Mouse (Mus musculus): ENCODE data around the gene Slc24a3.

Gene Slc24a3

GRCm38 (mm10) chr2:145562493-145562892 is 394.9 kb downstream of the Slc24a3 start:
- no peak for DNase-seq

- DNase-seq = no peak
Measured at GRCm38 (mm10) chr2:145564596-145564995, 397.0 kb downstream of the Slc24a3 start.

GRCm38 (mm10) chr2:145566904-145567303 is 399.4 kb downstream of the Slc24a3 start:
- DNase-seq = no peak

GRCm38 (mm10) chr2:145571943-145572342 is 404.4 kb downstream of the Slc24a3 start:
- no peak for DNase-seq

GRCm38 (mm10) chr2:145574148-145574547 is 406.6 kb downstream of the Slc24a3 start:
- DNase-seq = no peak

GRCm38 (mm10) chr2:145583103-145583502 is 415.5 kb downstream of the Slc24a3 start:
- no peak for DNase-seq

- DNase-seq = no peak
Measured at GRCm38 (mm10) chr2:145585437-145585836, 417.9 kb downstream of the Slc24a3 start.

GRCm38 (mm10) chr2:145588009-145588737 is 420.6 kb downstream of the Slc24a3 start:
- peak; percentile 12 for DNase-seq

- no peak for DNase-seq
Measured at GRCm38 (mm10) chr2:145591881-145592280, 424.3 kb downstream of the Slc24a3 start.

GRCm38 (mm10) chr2:145593649-145594347 is 426.2 kb downstream of the Slc24a3 start:
- no peak for DNase-seq

- no peak for DNase-seq
Measured at GRCm38 (mm10) chr2:145597866-145598265, 430.3 kb downstream of the Slc24a3 start.

GRCm38 (mm10) chr2:145607844-145608243 is 440.3 kb downstream of the Slc24a3 start:
- DNase-seq = no peak

GRCm38 (mm10) chr2:145610796-145611705 is 443.5 kb downstream of the Slc24a3 start:
- peak; percentile 57 for DNase-seq

- no peak for DNase-seq
Measured at GRCm38 (mm10) chr2:145612937-145613336, 445.4 kb downstream of the Slc24a3 start.

GRCm38 (mm10) chr2:145613705-145614104 is 446.2 kb downstream of the Slc24a3 start:
- DNase-seq = no peak

GRCm38 (mm10) chr2:145619688-145620087 is 452.1 kb downstream of the Slc24a3 start:
- no peak for DNase-seq

- no peak for DNase-seq
Measured at GRCm38 (mm10) chr2:145620709-145621108, 453.2 kb downstream of the Slc24a3 start.

- DNase-seq = no peak
Measured at GRCm38 (mm10) chr2:145621119-145621518, 453.6 kb downstream of the Slc24a3 start.

- no peak for DNase-seq
Measured at GRCm38 (mm10) chr2:145631123-145631798, 463.7 kb downstream of the Slc24a3 start.

GRCm38 (mm10) chr2:145631799-145632174 is 464.2 kb downstream of the Slc24a3 start:
- no peak for DNase-seq

- no peak for DNase-seq
Measured at GRCm38 (mm10) chr2:145633811-145634210, 466.3 kb downstream of the Slc24a3 start.

- no peak for DNase-seq
Measured at GRCm38 (mm10) chr2:145640255-145640984, 472.9 kb downstream of the Slc24a3 start.
